Mouse (Mus musculus): Measurements from ENCODE around the gene Fam98c. TPM values are rescaled to one million over a fixed set of nuclear protein-coding genes. Genes with fewer than 3 reads are reported as not detected.

The Fam98c gene
- total and polyA plus RNA-seq, 3 experiments: 14.1 to 15.2 (median 14.5) TPM

- TF ChIP-seq ZMIZ1 (IDR thresholded peaks at IDR 0.05; ENCODE audit: low read depth, low read length) (peak; percentile 58; the same call in 1 of the 2 replicates), BHLHE40 (IDR thresholded peaks at IDR 0.05; ENCODE audit: low read depth, low read length) (0 out of 2 replicates have a peak, but pooled peaks have one; percentile 23), CHD1 (IDR thresholded peaks at IDR 0.05; ENCODE audit: low read depth, low read length) (no peak), MEF2A (IDR thresholded peaks at IDR 0.05; ENCODE audit: borderline replicate concordance, low read depth, low read length) (0 out of 2 replicates have a peak, but pooled peaks have one; percentile 31), IRF4 (IDR thresholded peaks at IDR 0.05; ENCODE audit: low read depth, low read length) (no peak), HCFC1 (IDR thresholded peaks at IDR 0.05; ENCODE audit: low read depth, low read length) (no peak), CHD2 (IDR thresholded peaks at IDR 0.05; ENCODE audit: low read length) (no peak), KAT2A (IDR thresholded peaks at IDR 0.05; ENCODE audit: insufficient replicate concordance, low read length) (no peak), SIN3A (IDR thresholded peaks at IDR 0.05; ENCODE audit: low read length) (peak; percentile 70), TBP (conservative IDR thresholded peaks at IDR 0.05; ENCODE audit: low read depth, low read length) (0 out of 2 replicates have a peak, but pooled peaks have one; percentile 36), PAX5 (IDR thresholded peaks at IDR 0.05; ENCODE audit: low read length) (no peak), ETS1 (conservative IDR thresholded peaks at IDR 0.05; ENCODE audit: low read depth, low read length) (no peak), SMC3 (IDR thresholded peaks at IDR 0.05; ENCODE audit: low read depth, low read length) (no peak)
Measured at GRCm38 (mm10) chr7:29162750-29163525, 6.9 kb upstream of the Fam98c start (continued).

- no peak for DNase-seq (ENCODE audit: extremely low read depth)
- H3K27me3 ChIP-seq (replicated peaks): no peaks in the 10 kb centered on the region
- no peaks in the 10 kb centered on the region for H3K79me2 ChIP-seq (replicated peaks; ENCODE audit: control insufficient read depth, extremely low read depth, insufficient read depth, poor library complexity, severe bottlenecking)
- TF ChIP-seq EP300 (IDR thresholded peaks at IDR 0.05; ENCODE audit: low read length) (no peak), ELF1 (IDR thresholded peaks at IDR 0.05; ENCODE audit: low read depth, low read length) (no peak), UBTF (IDR thresholded peaks at IDR 0.05; ENCODE audit: low read depth, low read length) (no peak), NELFE (IDR thresholded peaks at IDR 0.05; ENCODE audit: low read depth, low read length) (no peak), CTCF (conservative IDR thresholded peaks at IDR 0.05 in 1 of 2, IDR thresholded peaks at IDR 0.05 in 1 of 2; ENCODE audit: low read depth in 2 of 2, low read length in 2 of 2) (no peak), RAD21 (IDR thresholded peaks at IDR 0.05; ENCODE audit: low read depth, low read length) (no peak), MXI1 (IDR thresholded peaks at IDR 0.05; ENCODE audit: low read depth, low read length) (no peak), TCF12 (IDR thresholded peaks at IDR 0.05; ENCODE audit: low read depth, low read length) (no peak), ZMIZ1 (IDR thresholded peaks at IDR 0.05; ENCODE audit: low read depth, low read length) (no peak)
- H3K9ac ChIP-seq (ENCODE audit: insufficient read depth, low read depth): no peak overlapping the region
- H3K36me3 ChIP-seq (replicated peaks in 1 of 2; ENCODE audit: control insufficient read depth in 1 of 2, insufficient read depth in 1 of 2, low read length in 1 of 2): peaks cover 10 to 41% of the 10 kb centered on the region in 2 experiments
- in situ Hi-C loops (cut with MboI; ENCODE audit: low pct_ligation_motif_present, low pct_unique_long_range_greater_than_20kb, low sequenced_read_pairs): no loop called here
- H3K9me3 ChIP-seq (replicated peaks; ENCODE audit: low read length): no peaks in the 10 kb centered on the region
- no peak overlapping the region for H3K4me2 ChIP-seq (ENCODE audit: insufficient read depth, low read depth, poor library complexity, severe bottlenecking)
- dilution Hi-C loops (cut with MboI; ENCODE audit: extremely low pct_ligation_motif_present, extremely low pct_unique_long_range_greater_than_20kb, low sequenced_read_pairs): no loop called here
- peaks cover 12 to 26% of the 10 kb centered on the region in 2 experiments for H3K4me1 ChIP-seq (ENCODE audit: control insufficient read depth in 1 of 2, insufficient read depth in 2 of 2)
- no peak overlapping the region for H3K27ac ChIP-seq (ENCODE audit: insufficient read depth, low read depth)
- no peak overlapping the region for H3K4me3 ChIP-seq (replicated peaks in 1 of 3; ENCODE audit: low read depth in 2 of 3, low read length in 2 of 3, poor library complexity in 1 of 3)
Measured at GRCm38 (mm10) chr7:29162294-29162693, 6.3 kb upstream of the Fam98c start.

Data from CH12.LX (cell line).